Mouse (Mus musculus) liver, postnatal 0 days (tissue): Measurements from ENCODE around the gene Rnf207.

ENCODE experiments used
- CTCF ChIP-seq: sonication (generic); IDR thresholded peaks from 2 replicates; pipeline ENCODE4 v1.5.1; 2016; ENCODE audit warnings: antibody characterized with exemption, low read depth
- EP300 ChIP-seq: IDR thresholded peaks from 2 replicates; pipeline ENCODE4 v1.6.1; 2016; ENCODE audit warnings: antibody characterized with exemption, low read depth, mild to moderate bottlenecking

DNA sequence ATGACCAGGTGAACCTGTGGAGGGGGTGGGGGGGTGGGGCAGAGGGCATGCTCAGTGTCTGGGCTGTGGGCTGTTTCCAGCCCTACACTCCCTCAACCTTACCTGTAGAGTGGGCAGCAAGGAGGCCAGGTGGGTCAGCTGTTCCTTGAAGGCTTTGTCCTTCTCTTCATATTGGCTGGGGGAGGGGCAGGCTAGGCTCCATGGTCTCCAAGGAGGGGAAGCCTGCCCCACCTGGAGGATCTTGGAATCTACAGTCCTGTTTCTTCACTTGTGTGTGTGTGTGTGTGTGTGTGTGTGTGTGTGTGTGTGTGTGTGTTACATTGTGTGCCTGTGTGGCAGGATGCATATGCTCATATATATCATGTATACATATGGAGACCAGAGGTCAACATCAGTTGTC, 4.9 kb downstream of the Rnf207 start:
- no peak for TF ChIP-seq CTCF
- TF ChIP-seq EP300, result no peak
